Mouse (Mus musculus) hindbrain, embryonic 15.5 days (tissue): ENCODE measurements around the gene Ksr1. TPM values are rescaled to one million over a fixed set of nuclear protein-coding genes. Genes with fewer than 3 reads are reported as not detected.
"Not testable (repeated sequence)": the region's sequence is repeated elsewhere in the genome, so short reads cannot be mapped to it uniquely, and the experiment has no call there.

ENCODE experiments used
- ATAC-seq: fragments of 200-750 bp; cut with Nextera tagmentation; 2 replicates; pipeline ENCODE4 v1.8.0; 2017; ENCODE audit warnings: low read depth, moderate number of reproducible peaks, moderate TSS enrichment; ENCODE audit not compliant: low FRiP score
- H3K27ac ChIP-seq: fragments of 300-500 bp; sonication (generic); replicated peaks from 2 replicates; pipeline ENCODE4 v1.5.1; 2015; ENCODE audit warnings: mild to moderate bottlenecking, inconsistent platforms
- H3K27me3 ChIP-seq: fragments of 300-500 bp; sonication (generic); 2 replicates; pipeline ENCODE4 v1.6.1; 2015; ENCODE audit warnings: control low read depth, inconsistent platforms
- H3K36me3 ChIP-seq: fragments of 300-500 bp; sonication (generic); 2 replicates; pipeline ENCODE4 v1.6.1; 2015; ENCODE audit warnings: control low read depth, inconsistent platforms
- H3K4me1 ChIP-seq: fragments of 300-500 bp; sonication (generic); replicated peaks from 2 replicates; pipeline ENCODE4 v1.6.1; 2015; ENCODE audit warnings: control low read depth, inconsistent platforms
- H3K4me2 ChIP-seq: fragments of 300-500 bp; sonication (generic); 2 replicates; pipeline ENCODE4 v1.6.1; 2015; ENCODE audit warnings: moderate library complexity, mild to moderate bottlenecking, inconsistent platforms
- H3K4me3 ChIP-seq: fragments of 300-500 bp; sonication (generic); 2 replicates; pipeline ENCODE4 v1.5.1; 2015; ENCODE audit warnings: mild to moderate bottlenecking, inconsistent platforms
- H3K9ac ChIP-seq: fragments of 300-500 bp; sonication (generic); 2 replicates; pipeline ENCODE4 v1.6.1; 2015; ENCODE audit warnings: inconsistent platforms
- H3K9me3 ChIP-seq: fragments of 300-500 bp; sonication (generic); 2 replicates; pipeline ENCODE4 v1.6.1; 2016; ENCODE audit warnings: control low read depth, inconsistent platforms
- WGBS: fragments of 180-500 bp; shearing (Covaris S2); methylation state at CpG from one replicate; pipeline ENCODE4 v1.1.7; 2015; 5-methylcytosine and 5-hydroxymethylcytosine counted together
- polyA plus RNA-seq: library from polyadenylated mRNA; unstranded; fragments of >200 nt; fragmentation: Nextera tagmentation; extraction: Ambion mirVana; gene quantifications from 2 replicates; pipeline ENCODE4 v1.2.1, GENCODE M21; 2015

The Ksr1 gene
- polyA plus RNA-seq, 1 experiment from 2014 or later = 5.0 TPM

GRCm38 (mm10) chr11:78990875-78991543 lies 155.2 kb downstream of the Ksr1 start:
- H3K27ac ChIP-seq, ATAC-seq, H3K9me3 ChIP-seq, H3K4me1 ChIP-seq, H3K27me3 ChIP-seq, H3K4me2 ChIP-seq, H3K4me3 ChIP-seq, H3K9ac ChIP-seq, H3K36me3 ChIP-seq: not testable (repeated sequence)
- 78% methylated on average over 5 of the region's 5 CpGs for WGBS

GRCm38 (mm10) chr11:78990096-78990495 lies 156.1 kb downstream of the Ksr1 start:
- H3K9ac ChIP-seq = no peak overlapping the region
- no peak overlapping the region for H3K27ac ChIP-seq
- no peak for ATAC-seq
- H3K4me3 ChIP-seq = no peak overlapping the region
- no peaks in the 10 kb centered on the region for H3K4me1 ChIP-seq
- H3K9me3 ChIP-seq = peaks cover 5% of the 10 kb centered on the region; the same call in 1 of the 2 replicates
- H3K4me2 ChIP-seq = no peak overlapping the region
- WGBS = 92% methylated on average over 9 of the region's 9 CpGs
- no peaks in the 10 kb centered on the region for H3K36me3 ChIP-seq
- H3K27me3 ChIP-seq = no peaks in the 10 kb centered on the region

GRCm38 (mm10) chr11:78989206-78989605 lies 157.0 kb downstream of the Ksr1 start:
- not testable (repeated sequence) for H3K4me2 ChIP-seq, ATAC-seq, H3K27ac ChIP-seq, H3K9me3 ChIP-seq, H3K4me3 ChIP-seq, H3K27me3 ChIP-seq, H3K36me3 ChIP-seq, H3K4me1 ChIP-seq, H3K9ac ChIP-seq
- 94% methylated on average over 11 of the region's 11 CpGs for WGBS

- Histone ChIP-seq H3K4me3 (no peak overlapping the region), H3K4me2 (no peak overlapping the region), H3K4me1 (no peaks in the 10 kb centered on the region), H3K27ac (no peak overlapping the region), H3K9me3 (peaks cover 5% of the 10 kb centered on the region; the same call in 1 of the 2 replicates), H3K27me3 (no peaks in the 10 kb centered on the region), H3K9ac (no peak overlapping the region), H3K36me3 (no peaks in the 10 kb centered on the region)
- WGBS = 94% methylated on average over 10 of the region's 10 CpGs
- no peak for ATAC-seq
Observed at GRCm38 (mm10) chr11:78986311-78987002, 159.8 kb downstream of the Ksr1 start.

GRCm38 (mm10) chr11:78985505-78985904 lies 160.7 kb downstream of the Ksr1 start:
- Histone ChIP-seq H3K9ac (no peak overlapping the region), H3K9me3 (no peaks in the 10 kb centered on the region), H3K27me3 (no peaks in the 10 kb centered on the region), H3K4me2 (no peak overlapping the region), H3K36me3 (no peaks in the 10 kb centered on the region), H3K27ac (no peak overlapping the region), H3K4me1 (no peaks in the 10 kb centered on the region), H3K4me3 (no peak overlapping the region)
- ATAC-seq = no peak

GRCm38 (mm10) chr11:78984483-78985177 lies 161.6 kb downstream of the Ksr1 start, which contains the start of gene Lgals9:
Gene Lgals9, minus strand, starts transcription at chr11:78984946.
- H3K9me3 ChIP-seq = no peaks in the 10 kb centered on the region
- H3K27ac ChIP-seq = no peak within 1 kb of the TSS
- 0 out of 2 replicates have a peak within 1 kb of the TSS, but pooled peaks have one; percentile 6 for H3K4me2 ChIP-seq
- no peak within 1 kb of the TSS for H3K9ac ChIP-seq
- ATAC-seq = no peak
- H3K4me3 ChIP-seq = no peak within 1 kb of the TSS
- no peaks in the 10 kb centered on the region for H3K36me3 ChIP-seq
- WGBS = 73% methylated on average over 10 of the region's 10 CpGs
- no peaks in the 10 kb centered on the region for H3K4me1 ChIP-seq
- no peaks in the 10 kb centered on the region for H3K27me3 ChIP-seq

GRCm38 (mm10) chr11:78983539-78983938 lies 162.7 kb downstream of the Ksr1 start:
- no peak overlapping the region for H3K4me2 ChIP-seq
- no peak overlapping the region for H3K4me3 ChIP-seq
- 81% methylated on average over 7 of the region's 7 CpGs for WGBS
- no peak overlapping the region for H3K27ac ChIP-seq
- ATAC-seq = no peak
- H3K36me3 ChIP-seq = no peaks in the 10 kb centered on the region
- H3K27me3 ChIP-seq = no peaks in the 10 kb centered on the region
- no peaks in the 10 kb centered on the region for H3K4me1 ChIP-seq
- H3K9ac ChIP-seq = no peak overlapping the region
- H3K9me3 ChIP-seq = no peaks in the 10 kb centered on the region

- H3K4me1 ChIP-seq = no peaks in the 10 kb centered on the region
- H3K27ac ChIP-seq = no peak overlapping the region
- ATAC-seq = no peak
- H3K9ac ChIP-seq = no peak overlapping the region
- H3K4me3 ChIP-seq = no peak overlapping the region
- H3K36me3 ChIP-seq = no peaks in the 10 kb centered on the region
- WGBS = 90% methylated on average over 12 of the region's 12 CpGs
- no peaks in the 10 kb centered on the region for H3K27me3 ChIP-seq
- H3K9me3 ChIP-seq = no peaks in the 10 kb centered on the region
- no peak overlapping the region for H3K4me2 ChIP-seq
Observed at GRCm38 (mm10) chr11:78982513-78983291, 163.5 kb downstream of the Ksr1 start.

GRCm38 (mm10) chr11:78982042-78982441 lies 164.2 kb downstream of the Ksr1 start:
- ATAC-seq = no peak
- Histone ChIP-seq H3K4me3 (no peak overlapping the region), H3K9me3 (no peaks in the 10 kb centered on the region), H3K27me3 (no peaks in the 10 kb centered on the region), H3K27ac (no peak overlapping the region), H3K4me2 (no peak overlapping the region), H3K9ac (no peak overlapping the region), H3K36me3 (no peaks in the 10 kb centered on the region), H3K4me1 (no peaks in the 10 kb centered on the region)
- 93% methylated on average over 2 of the region's 2 CpGs for WGBS

- no peaks in the 10 kb centered on the region for H3K4me1 ChIP-seq
- no peak for ATAC-seq
- H3K4me2 ChIP-seq = no peak overlapping the region
- no peaks in the 10 kb centered on the region for H3K9me3 ChIP-seq
- H3K27ac ChIP-seq = no peak overlapping the region
- H3K27me3 ChIP-seq = no peaks in the 10 kb centered on the region
- WGBS = 81% methylated on average over 4 of the region's 4 CpGs
- H3K9ac ChIP-seq = no peak overlapping the region
- H3K36me3 ChIP-seq = no peaks in the 10 kb centered on the region
- no peak overlapping the region for H3K4me3 ChIP-seq
Observed at GRCm38 (mm10) chr11:78980083-78980634, 166.0 kb downstream of the Ksr1 start.

- Histone ChIP-seq H3K27me3 (no peaks in the 10 kb centered on the region), H3K4me2 (no peak overlapping the region), H3K4me1 (peaks cover 4% of the 10 kb centered on the region; the same call in 1 of the 2 replicates), H3K9me3 (no peaks in the 10 kb centered on the region), H3K4me3 (no peak overlapping the region), H3K27ac (no peak overlapping the region), H3K9ac (no peak overlapping the region), H3K36me3 (no peaks in the 10 kb centered on the region)
- WGBS = 87% methylated on average over 12 of the region's 12 CpGs
- ATAC-seq = no peak
Observed at GRCm38 (mm10) chr11:78978176-78979019, 167.8 kb downstream of the Ksr1 start.
